Mouse (Mus musculus) T-helper 2 cell (primary cell): Measurements from ENCODE around the gene Umad1.
"Not testable (repeated sequence)": the region's sequence is repeated elsewhere in the genome, so short reads cannot be mapped to it uniquely, and the experiment has no call there.

Experiments used
- in situ Hi-C: fragments of 300-600 bp; cut with MboI, MseI; formaldehyde crosslinking; loops from one replicate; pipeline ENCODE4 v1.15.1; 2025; ENCODE audit warnings: high pct_unique_total_duplicates

The Umad1 gene

GRCm38 (mm10) chr6:8312554-8312953 lies 53.5 kb downstream of the Umad1 start:
- in situ Hi-C loops: no loop called here

- in situ Hi-C loops: no loop called here
Measured at GRCm38 (mm10) chr6:8316201-8316600, 57.1 kb downstream of the Umad1 start.

GRCm38 (mm10) chr6:8319591-8319990 lies 60.5 kb downstream of the Umad1 start:
- in situ Hi-C loops: no loop called here

GRCm38 (mm10) chr6:8331496-8331895 lies 72.4 kb downstream of the Umad1 start:
- in situ Hi-C loops: not testable (repeated sequence)

- in situ Hi-C loops: no loop called here
Measured at GRCm38 (mm10) chr6:8333380-8333779, 74.3 kb downstream of the Umad1 start.

- in situ Hi-C loops: no loop called here
Measured at GRCm38 (mm10) chr6:8336487-8337390, 77.7 kb downstream of the Umad1 start.

- in situ Hi-C loops: no loop called here
Measured at GRCm38 (mm10) chr6:8339453-8339852, 80.4 kb downstream of the Umad1 start.

- in situ Hi-C loops: no loop called here
Measured at GRCm38 (mm10) chr6:8343271-8343670, 84.2 kb downstream of the Umad1 start.

GRCm38 (mm10) chr6:8345219-8345856 lies 86.2 kb downstream of the Umad1 start:
- in situ Hi-C loops: no loop called here

GRCm38 (mm10) chr6:8347154-8347553 lies 88.1 kb downstream of the Umad1 start:
- in situ Hi-C loops: no loop called here

GRCm38 (mm10) chr6:8348344-8348743 lies 89.3 kb downstream of the Umad1 start:
- in situ Hi-C loops: no loop called here

- in situ Hi-C loops: no loop called here
Measured at GRCm38 (mm10) chr6:8349060-8349670, 90.1 kb downstream of the Umad1 start.

GRCm38 (mm10) chr6:8351507-8351906 lies 92.4 kb downstream of the Umad1 start:
- in situ Hi-C loops: no loop called here

- in situ Hi-C loops: no loop called here
Measured at GRCm38 (mm10) chr6:8352533-8353168, 93.6 kb downstream of the Umad1 start.

GRCm38 (mm10) chr6:8353461-8353860 lies 94.4 kb downstream of the Umad1 start:
- in situ Hi-C loops: no loop called here

GRCm38 (mm10) chr6:8354846-8355245 lies 95.8 kb downstream of the Umad1 start:
- in situ Hi-C loops: no loop called here

- in situ Hi-C loops: no loop called here
Measured at GRCm38 (mm10) chr6:8358232-8358631, 99.1 kb downstream of the Umad1 start.

- in situ Hi-C loops: no loop called here
Measured at GRCm38 (mm10) chr6:8358782-8359181, 99.7 kb downstream of the Umad1 start.

- in situ Hi-C loops: no loop called here
Measured at GRCm38 (mm10) chr6:8360805-8361204, 101.7 kb downstream of the Umad1 start.

GRCm38 (mm10) chr6:8364033-8364756 lies 105.1 kb downstream of the Umad1 start:
- in situ Hi-C loops: no loop called here

- in situ Hi-C loops: no loop called here
Measured at GRCm38 (mm10) chr6:8364757-8365150, 105.7 kb downstream of the Umad1 start.
